Mouse (Mus musculus): ENCODE results near the gene Mindy3.

DNA sequence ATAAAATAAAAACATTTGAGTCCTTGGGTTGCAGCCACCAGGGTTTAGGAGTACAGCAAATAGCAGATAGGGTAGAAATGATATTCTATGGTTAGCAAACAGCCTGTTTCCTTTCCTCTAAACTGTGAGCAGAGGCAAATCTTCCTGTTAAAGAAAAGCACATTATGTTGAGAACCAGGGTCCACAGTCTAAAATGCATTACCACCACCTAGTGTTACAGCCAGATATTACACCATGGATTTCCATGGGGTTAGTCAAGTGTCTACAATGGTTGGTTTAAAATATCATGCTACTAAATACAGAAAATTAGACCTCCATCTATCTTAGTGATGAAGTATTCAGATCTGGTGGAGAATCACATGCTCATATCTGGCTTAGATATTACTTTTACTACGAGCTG is 30.2 kb downstream of the Mindy3 start:
- TF ChIP-seq CTCF (IDR thresholded peaks at IDR 0.05; ENCODE audit: low read depth, low read length) (peak; percentile 50), POLR2AphosphoS5 (IDR thresholded peaks at IDR 0.05; ENCODE audit: insufficient replicate concordance, low read depth, low read length) (no peak)
